Mouse (Mus musculus) cortical plate, adult 2 months (tissue): ENCODE data around the gene Col9a3.

Experiments used
- CTCF ChIP-seq: fragments of 200-500 bp; IDR thresholded peaks from 2 replicates; pipeline ENCODE4 v1.5.1; 2011; ENCODE audit warnings: mild to moderate bottlenecking, control low read depth, low read length; ENCODE audit not compliant: insufficient read depth; ENCODE audit errors: extremely low read depth
- POLR2A ChIP-seq: fragments of 200-500 bp; IDR thresholded peaks from 2 replicates; pipeline ENCODE4 v1.6.1; 2011; ENCODE audit warnings: mild to moderate bottlenecking, low read length, control low read depth; ENCODE audit not compliant: insufficient read depth; ENCODE audit errors: extremely low read depth

- TF ChIP-seq CTCF (no peak), POLR2A (no peak)
These were observed 7.2 kb downstream of the Col9a3 start for GRCm38 (mm10) chr2:180604781-180605180.
